Mouse (Mus musculus) forebrain, embryonic 13.5 days (tissue): ENCODE data around the gene Tas1r1. TPM values are rescaled to one million over a fixed set of nuclear protein-coding genes. Genes with fewer than 3 reads are reported as not detected.
A peak's percentile ranks its signal among the peaks of the same experiment; 100 is the strongest.

Experiments used
- ATAC-seq: fragments of 200-750 bp; cut with Nextera tagmentation; 2 replicates; pipeline ENCODE4 v1.8.0; 2017
- H3K27ac ChIP-seq: fragments of 300-500 bp; sonication (generic); 2 replicates; pipeline ENCODE4 v1.5.1; 2015; ENCODE audit warnings: inconsistent platforms, mild to moderate bottlenecking, moderate library complexity
- H3K27me3 ChIP-seq: fragments of 300-500 bp; sonication (generic); 2 replicates; pipeline ENCODE4 v1.6.1; 2015; ENCODE audit warnings: mild to moderate bottlenecking, inconsistent platforms
- H3K36me3 ChIP-seq: fragments of 300-500 bp; sonication (generic); 2 replicates; pipeline ENCODE4 v1.6.1; 2015; ENCODE audit warnings: mild to moderate bottlenecking, inconsistent platforms; ENCODE audit not compliant: poor library complexity, severe bottlenecking
- H3K4me1 ChIP-seq: fragments of 300-500 bp; sonication (generic); 2 replicates; pipeline ENCODE4 v1.6.1; 2015; ENCODE audit warnings: inconsistent platforms
- H3K4me2 ChIP-seq: fragments of 300-500 bp; sonication (generic); 2 replicates; pipeline ENCODE4 v1.6.1; 2015; ENCODE audit warnings: inconsistent platforms, mild to moderate bottlenecking, moderate library complexity
- H3K4me3 ChIP-seq: fragments of 300-500 bp; sonication (generic); 2 replicates; pipeline ENCODE4 v1.5.1; 2015; ENCODE audit warnings: mild to moderate bottlenecking, inconsistent platforms
- H3K9ac ChIP-seq: fragments of 300-500 bp; sonication (generic); 2 replicates; pipeline ENCODE4 v1.6.1; 2015; ENCODE audit warnings: mild to moderate bottlenecking, inconsistent platforms
- H3K9me3 ChIP-seq: fragments of 300-500 bp; sonication (generic); replicated peaks from 2 replicates; pipeline ENCODE4 v1.6.1; 2016; ENCODE audit warnings: inconsistent platforms
- WGBS: fragments of 180-500 bp; shearing (Covaris S2); methylation state at CpG from one replicate; pipeline ENCODE4 v1.1.7; 2015; 5-methylcytosine and 5-hydroxymethylcytosine counted together
- polyA plus RNA-seq: library from polyadenylated mRNA; unstranded; fragments of >200 nt; fragmentation: Nextera tagmentation; extraction: Ambion mirVana; gene quantifications from 2 replicates; pipeline ENCODE4 v1.2.1, GENCODE M21; 2015

Gene Tas1r1
- polyA plus RNA-seq, 1 experiment from 2014 or later = 0.53 TPM

DNA sequence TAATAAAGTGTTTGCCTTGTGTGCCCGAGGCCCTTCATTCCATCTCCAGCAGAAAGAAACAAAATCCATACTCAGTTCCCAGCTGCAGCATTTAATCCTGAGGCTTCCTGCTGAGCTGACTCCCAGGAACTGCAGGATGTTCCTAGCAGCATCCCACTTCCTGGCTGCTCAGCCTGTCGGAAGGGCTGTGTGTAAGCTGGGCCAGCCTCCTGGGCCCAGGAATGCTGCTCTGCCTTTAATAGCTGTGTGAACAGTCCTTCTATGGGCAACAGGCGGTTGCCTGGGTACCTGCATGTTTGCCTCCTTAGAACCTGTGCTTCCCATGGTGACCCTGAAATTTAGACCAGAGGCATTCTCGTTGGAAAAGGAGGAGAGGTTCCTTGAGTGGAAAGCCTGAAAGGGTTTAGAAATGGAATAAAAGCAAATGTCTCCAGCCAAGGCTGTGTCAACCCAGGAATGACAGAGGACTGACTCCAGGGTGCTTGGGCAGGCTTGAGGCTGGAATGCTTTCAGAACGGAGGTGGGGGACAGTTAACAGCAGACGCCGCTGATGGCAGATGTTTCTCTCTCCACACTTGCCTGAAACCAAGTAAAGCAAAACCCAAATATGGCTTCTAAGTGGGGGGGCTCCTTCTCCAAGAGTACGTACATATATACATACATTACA lies 30.8 kb downstream of the Tas1r1 start:
- H3K27me3 ChIP-seq = peaks cover 46% of the 10 kb centered on the region
- H3K27ac ChIP-seq = no peak overlapping the region
- no peak for ATAC-seq
- H3K4me3 ChIP-seq = peak overlapping the region; percentile 70
- H3K4me2 ChIP-seq = peak overlapping the region; percentile 99
- no peak overlapping the region for H3K9ac ChIP-seq
- no peaks in the 10 kb centered on the region for H3K36me3 ChIP-seq
- 8% methylated on average over 8 of the region's 8 CpGs for whole genome bisulfite sequencing
- peaks cover 38% of the 10 kb centered on the region for H3K4me1 ChIP-seq
- H3K9me3 ChIP-seq = no peaks in the 10 kb centered on the region

DNA sequence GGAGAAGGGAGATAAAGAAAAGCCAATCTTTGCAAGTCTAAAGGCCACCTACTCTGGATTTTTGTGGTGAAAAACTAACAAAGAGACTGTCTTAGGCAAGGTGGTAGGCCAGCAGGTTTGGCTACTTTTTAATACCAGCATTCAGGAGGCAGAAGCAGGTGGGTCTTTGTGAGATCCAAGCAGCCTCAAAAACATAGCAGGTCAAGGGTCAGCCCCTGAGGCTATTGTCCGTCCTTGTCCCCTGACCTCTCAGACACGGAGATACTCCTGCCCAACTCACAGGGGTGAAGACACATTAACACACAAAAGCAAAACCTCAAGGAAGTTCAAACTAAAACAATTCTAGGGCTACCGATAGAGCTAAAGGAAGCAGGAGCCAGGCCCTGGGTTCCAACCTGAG lies 31.6 kb downstream of the Tas1r1 start:
- H3K36me3 ChIP-seq = no peaks in the 10 kb centered on the region
- H3K9me3 ChIP-seq = no peaks in the 10 kb centered on the region
- H3K27ac ChIP-seq = no peak overlapping the region
- peaks cover 38% of the 10 kb centered on the region for H3K4me1 ChIP-seq
- H3K4me2 ChIP-seq = no peak overlapping the region
- no peak overlapping the region for H3K4me3 ChIP-seq
- H3K9ac ChIP-seq = no peak overlapping the region
- WGBS = 21% methylated on average over 3 of the region's 3 CpGs
- no peak for ATAC-seq
- H3K27me3 ChIP-seq = peaks cover 46% of the 10 kb centered on the region

- Histone ChIP-seq H3K27ac (no peak overlapping the region), H3K9me3 (no peaks in the 10 kb centered on the region), H3K4me2 (no peak overlapping the region), H3K4me3 (no peak overlapping the region), H3K9ac (no peak overlapping the region), H3K4me1 (peaks cover 36% of the 10 kb centered on the region), H3K36me3 (no peaks in the 10 kb centered on the region), H3K27me3 (peaks cover 43% of the 10 kb centered on the region)
- no peak for ATAC-seq
- 84% methylated on average over 6 of the region's 6 CpGs for WGBS
Measured at GRCm38 (mm10) chr4:152006137-152006536, 32.2 kb downstream of the Tas1r1 start.

DNA sequence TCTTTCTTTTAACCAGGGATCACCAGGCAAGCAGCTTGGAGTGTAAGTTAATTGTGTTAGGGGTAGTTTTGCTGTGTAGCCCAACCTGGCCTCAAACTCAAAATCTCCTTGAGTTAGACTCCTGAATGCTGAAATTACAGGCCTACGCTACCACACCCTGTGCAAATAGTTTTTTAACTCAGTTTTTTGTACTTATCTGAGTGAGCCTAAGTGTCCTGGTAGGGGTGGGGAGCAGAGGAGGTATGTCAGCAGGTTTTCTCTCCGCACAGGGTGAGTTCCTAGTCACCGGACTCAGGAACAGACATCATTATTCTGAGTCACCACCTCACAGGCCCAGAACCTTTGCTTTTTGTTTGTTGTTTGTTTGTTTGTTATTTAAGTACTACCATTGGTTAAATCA lies 36.3 kb downstream of the Tas1r1 start:
- H3K9ac ChIP-seq = no peak overlapping the region
- H3K36me3 ChIP-seq = no peaks in the 10 kb centered on the region
- peaks cover 7% of the 10 kb centered on the region for H3K4me1 ChIP-seq
- no peaks in the 10 kb centered on the region for H3K9me3 ChIP-seq
- 100% methylated on average over 3 of the region's 3 CpGs for WGBS
- H3K27me3 ChIP-seq = peaks cover 9% of the 10 kb centered on the region
- no peak for ATAC-seq
- no peak overlapping the region for H3K27ac ChIP-seq
- no peak overlapping the region for H3K4me2 ChIP-seq
- no peak overlapping the region for H3K4me3 ChIP-seq

GRCm38 (mm10) chr4:152001335-152001734 lies 37.0 kb downstream of the Tas1r1 start:
- Histone ChIP-seq H3K4me3 (no peak overlapping the region), H3K4me1 (peaks cover 8% of the 10 kb centered on the region), H3K9me3 (no peaks in the 10 kb centered on the region), H3K27ac (no peak overlapping the region), H3K36me3 (no peaks in the 10 kb centered on the region), H3K27me3 (peaks cover 2% of the 10 kb centered on the region), H3K4me2 (no peak overlapping the region), H3K9ac (no peak overlapping the region)
- no peak for ATAC-seq
- WGBS = 71% methylated on average over 4 of the region's 4 CpGs

DNA sequence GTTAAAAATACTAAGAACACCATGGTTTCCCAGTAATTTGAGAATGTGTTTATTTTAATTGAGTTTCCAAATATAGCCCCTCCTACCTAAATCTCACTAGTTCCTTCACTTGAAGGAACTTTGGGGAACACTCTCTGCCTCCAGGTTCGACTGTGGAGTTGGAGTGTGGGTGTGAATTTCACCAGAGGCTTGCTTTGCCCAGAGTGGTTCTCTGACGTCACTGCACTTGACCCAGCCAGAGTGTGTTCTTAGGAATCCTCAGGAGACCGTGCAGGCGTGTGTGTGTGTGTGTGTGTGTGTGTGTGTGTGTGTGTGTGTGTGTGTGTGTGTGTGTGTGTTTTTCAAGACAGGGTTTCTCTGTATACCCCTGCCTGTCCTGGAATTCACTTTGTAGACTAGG lies 37.5 kb downstream of the Tas1r1 start:
- no peak overlapping the region for H3K4me3 ChIP-seq
- WGBS = 59% methylated on average over 4 of the region's 4 CpGs
- H3K27me3 ChIP-seq = no peaks in the 10 kb centered on the region
- ATAC-seq = no peak
- no peaks in the 10 kb centered on the region for H3K36me3 ChIP-seq
- no peak overlapping the region for H3K27ac ChIP-seq
- no peak overlapping the region for H3K9ac ChIP-seq
- peaks cover 8% of the 10 kb centered on the region for H3K4me1 ChIP-seq
- no peaks in the 10 kb centered on the region for H3K9me3 ChIP-seq
- no peak overlapping the region for H3K4me2 ChIP-seq

- no peak overlapping the region for H3K9ac ChIP-seq
- H3K9me3 ChIP-seq = no peaks in the 10 kb centered on the region
- 65% methylated on average over 3 of the region's 3 CpGs for WGBS
- H3K4me2 ChIP-seq = no peak overlapping the region
- peaks cover 12% of the 10 kb centered on the region for H3K4me1 ChIP-seq
- no peak for ATAC-seq
- no peak overlapping the region for H3K4me3 ChIP-seq
- H3K27ac ChIP-seq = no peak overlapping the region
- H3K36me3 ChIP-seq = no peaks in the 10 kb centered on the region
- H3K27me3 ChIP-seq = no peaks in the 10 kb centered on the region
Measured at GRCm38 (mm10) chr4:151999481-151999880, 38.9 kb downstream of the Tas1r1 start.

DNA sequence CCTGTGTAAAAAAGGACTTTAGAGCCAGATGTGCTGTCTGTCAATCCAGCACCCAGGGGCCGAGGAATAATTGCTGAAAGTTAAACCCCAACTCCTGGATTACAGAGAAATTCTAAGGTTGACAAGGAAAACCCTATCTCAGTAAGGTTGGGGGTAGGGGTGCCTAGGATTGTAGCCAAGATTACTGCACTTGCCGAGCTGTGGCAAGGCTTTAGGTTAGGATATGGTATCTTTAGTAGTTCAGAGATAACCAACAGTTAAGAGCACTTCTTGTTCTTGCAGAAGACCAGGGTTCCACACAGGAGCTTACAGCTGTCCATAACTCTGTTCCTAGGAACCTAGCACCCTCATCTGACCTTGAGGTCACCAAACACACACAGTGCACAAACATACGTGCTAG lies 40.7 kb downstream of the Tas1r1 start:
- WGBS = 77% methylated on average over 3 of the region's 3 CpGs
- H3K9me3 ChIP-seq = no peaks in the 10 kb centered on the region
- peaks cover under 1% of the 10 kb centered on the region; the same call in 1 of the 2 replicates for H3K36me3 ChIP-seq
- H3K4me3 ChIP-seq = peak overlapping the region; percentile 98; the same call in 1 of the 2 replicates
- no peaks in the 10 kb centered on the region for H3K27me3 ChIP-seq
- no peak overlapping the region for H3K27ac ChIP-seq
- ATAC-seq = no peak
- peaks cover 26% of the 10 kb centered on the region for H3K4me1 ChIP-seq
- H3K9ac ChIP-seq = no peak overlapping the region
- peak overlapping the region; percentile 69 for H3K4me2 ChIP-seq

GRCm38 (mm10) chr4:151996951-151997222 lies 41.5 kb downstream of the Tas1r1 start:
- peak overlapping the region; percentile 79 for H3K9ac ChIP-seq
- peaks cover 26% of the 10 kb centered on the region for H3K4me1 ChIP-seq
- peak overlapping the region; percentile 69 for H3K4me2 ChIP-seq
- H3K27ac ChIP-seq = peak overlapping the region; percentile 68
- H3K36me3 ChIP-seq = peaks cover 9% of the 10 kb centered on the region
- H3K4me3 ChIP-seq = peak overlapping the region; percentile 98
- H3K27me3 ChIP-seq = no peaks in the 10 kb centered on the region
- WGBS = 5% methylated on average over 13 of the region's 13 CpGs
- no peaks in the 10 kb centered on the region for H3K9me3 ChIP-seq
- ATAC-seq = no peak

- Histone ChIP-seq H3K9ac (peak within 1 kb of the TSS; percentile 93), H3K9me3 (no peaks in the 10 kb centered on the region), H3K27me3 (no peaks in the 10 kb centered on the region), H3K4me3 (peak within 1 kb of the TSS; percentile 98), H3K4me2 (peak within 1 kb of the TSS; percentile 85), H3K27ac (peak within 1 kb of the TSS; percentile 68), H3K4me1 (peaks cover 26% of the 10 kb centered on the region), H3K36me3 (peaks cover 14% of the 10 kb centered on the region)
- peak; percentile 98 for ATAC-seq
- WGBS = under 1% methylated on average over 85 of the region's 94 CpGs
Measured at GRCm38 (mm10) chr4:151996173-151996950, 42.0 kb downstream of the Tas1r1 start, which contains the start of gene Phf13. TSS of gene Phf13 (minus strand) at chr4:151996258.

DNA sequence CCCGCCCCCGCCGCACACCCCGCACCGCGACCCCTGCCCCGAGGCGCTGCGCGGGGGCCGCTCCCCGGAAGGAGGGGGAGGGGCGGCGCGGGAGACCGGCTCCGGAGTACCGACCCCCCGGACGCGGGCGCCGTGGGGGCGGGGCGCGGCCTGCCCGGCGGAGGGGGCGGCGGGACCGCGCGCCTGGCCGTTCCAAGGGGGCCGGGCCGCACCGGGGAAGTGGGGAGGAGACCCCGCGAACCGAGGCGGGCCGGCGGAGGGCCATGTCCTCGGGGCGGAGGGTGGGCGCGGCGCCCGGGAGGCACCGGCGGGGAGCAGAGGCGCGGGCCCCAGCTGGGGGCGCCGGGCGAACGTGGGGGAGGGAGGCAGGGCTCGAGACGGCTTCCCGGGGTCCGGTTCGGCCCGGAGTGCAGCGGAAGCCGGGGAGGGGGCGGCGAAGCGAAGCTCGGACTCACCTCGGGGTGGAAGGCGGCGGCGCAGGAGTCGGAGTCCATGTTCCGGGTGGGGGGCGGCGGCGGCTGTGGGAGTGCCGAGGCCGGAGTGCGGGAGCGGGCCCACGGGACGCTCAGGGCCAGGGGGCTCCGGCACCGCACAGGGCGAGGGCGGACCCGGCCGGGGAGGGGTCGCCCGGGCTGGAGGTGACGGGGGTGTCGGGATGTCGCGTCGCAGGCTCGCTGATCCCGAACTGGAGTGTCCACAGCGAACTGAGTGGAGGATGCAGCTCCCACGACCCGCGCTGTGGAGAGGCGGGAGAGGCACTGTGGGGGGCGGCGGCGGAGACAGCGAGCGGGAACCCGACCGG lies 42.8 kb downstream of the Tas1r1 start:
- ATAC-seq = peak; percentile 67
- under 1% methylated on average over 70 of the region's 111 CpGs for WGBS
- peaks cover 26% of the 10 kb centered on the region for H3K4me1 ChIP-seq

More for the DNA sequence above, 42.8 kb downstream of the Tas1r1 start:
- Histone ChIP-seq H3K4me3 (peak overlapping the region; percentile 98), H3K27ac (peak overlapping the region; percentile 54; the same call in 1 of the 2 replicates), H3K4me2 (peak overlapping the region; percentile 85), H3K9ac (peak overlapping the region; percentile 93), H3K27me3 (no peaks in the 10 kb centered on the region), H3K9me3 (no peaks in the 10 kb centered on the region), H3K36me3 (peaks cover 22% of the 10 kb centered on the region)
